Mouse (Mus musculus): ENCODE data around the gene Agap1. TPM values are rescaled to one million over a fixed set of nuclear protein-coding genes. Genes with fewer than 3 reads are reported as not detected.

The Agap1 gene
- polyA plus RNA-seq, 1 experiment from 2014 or later: 47.7 TPM

DNA sequence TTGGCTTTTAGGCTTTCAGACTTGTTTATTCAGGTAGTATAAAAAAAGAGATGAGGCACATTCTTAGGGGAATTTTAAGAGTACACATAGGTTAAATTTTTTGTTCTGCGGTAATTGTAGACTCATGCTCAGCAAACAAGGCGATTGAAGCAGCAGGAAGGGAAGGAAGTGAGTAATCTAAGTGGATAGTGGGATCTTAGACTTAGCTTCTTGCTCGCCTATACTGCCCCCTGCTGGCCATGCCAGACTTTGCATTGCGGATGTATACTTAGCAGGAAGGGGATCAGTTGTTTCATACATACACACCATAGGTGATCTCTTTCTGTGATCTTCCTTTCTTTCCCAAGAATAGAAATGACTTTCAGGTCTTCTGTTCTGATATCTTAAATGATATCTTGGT, 69.8 kb downstream of the Agap1 start:
- H3K4me2 ChIP-seq (ENCODE audit: low read length): no peak overlapping the region

DNA sequence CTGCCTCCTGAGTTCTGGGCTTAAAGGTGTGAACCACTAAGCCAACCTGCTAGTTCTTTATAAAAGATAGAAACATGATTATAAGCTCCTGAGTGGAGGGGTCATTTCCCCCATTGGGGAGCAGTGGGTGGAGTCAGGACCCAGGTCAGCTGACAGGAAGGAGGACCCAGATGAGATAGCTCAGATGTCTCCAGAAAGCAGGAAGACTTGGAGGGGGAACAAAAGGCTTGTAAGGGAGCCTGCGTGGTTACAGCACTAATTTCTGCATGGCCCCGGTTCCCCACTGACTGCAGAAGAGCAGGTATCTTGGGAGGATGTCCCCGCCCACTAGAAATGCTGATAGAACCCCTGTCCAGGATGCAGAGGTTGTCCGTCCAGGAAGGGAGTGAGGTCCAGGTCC, 70.4 kb downstream of the Agap1 start:
- Histone ChIP-seq H3K36me3 (ENCODE audit: control insufficient read depth, insufficient read depth, low read length) (no peaks in the 10 kb centered on the region), H3K27me3 (ENCODE audit: control insufficient read depth, insufficient read depth, low read depth, low read length) (no peaks in the 10 kb centered on the region), H3K4me3 (ENCODE audit: low read depth, low read length) (no peak overlapping the region), H3K4me1 (ENCODE audit: control insufficient read depth, insufficient read depth, low read length) (peaks cover 17% of the 10 kb centered on the region), H3K27ac (ENCODE audit: low read length) (no peak overlapping the region), H3K4me2 (ENCODE audit: low read length) (no peak overlapping the region), H3K9me3 (replicated peaks; ENCODE audit: control insufficient read depth, low read length, poor library complexity, severe bottlenecking) (no peaks in the 10 kb centered on the region), H3K9ac (ENCODE audit: low read depth, low read length) (no peak overlapping the region)
- 76% methylated on average over 4 of the region's 4 CpGs for WGBS
- ATAC-seq: no peak

More for the DNA sequence above, 69.8 kb downstream of the Agap1 start:
- peak; percentile 61 for ATAC-seq
- Histone ChIP-seq H3K27me3 (ENCODE audit: control insufficient read depth, insufficient read depth, low read depth, low read length) (no peaks in the 10 kb centered on the region), H3K4me1 (ENCODE audit: control insufficient read depth, insufficient read depth, low read length) (peaks cover 17% of the 10 kb centered on the region), H3K9ac (ENCODE audit: low read depth, low read length) (no peak overlapping the region), H3K27ac (ENCODE audit: low read length) (no peak overlapping the region), H3K36me3 (ENCODE audit: control insufficient read depth, insufficient read depth, low read length) (no peaks in the 10 kb centered on the region), H3K4me3 (ENCODE audit: low read depth, low read length) (no peak overlapping the region), H3K9me3 (replicated peaks; ENCODE audit: control insufficient read depth, low read length, poor library complexity, severe bottlenecking) (no peaks in the 10 kb centered on the region)
- 4% methylated on average over 4 of the region's 4 CpGs for WGBS

DNA sequence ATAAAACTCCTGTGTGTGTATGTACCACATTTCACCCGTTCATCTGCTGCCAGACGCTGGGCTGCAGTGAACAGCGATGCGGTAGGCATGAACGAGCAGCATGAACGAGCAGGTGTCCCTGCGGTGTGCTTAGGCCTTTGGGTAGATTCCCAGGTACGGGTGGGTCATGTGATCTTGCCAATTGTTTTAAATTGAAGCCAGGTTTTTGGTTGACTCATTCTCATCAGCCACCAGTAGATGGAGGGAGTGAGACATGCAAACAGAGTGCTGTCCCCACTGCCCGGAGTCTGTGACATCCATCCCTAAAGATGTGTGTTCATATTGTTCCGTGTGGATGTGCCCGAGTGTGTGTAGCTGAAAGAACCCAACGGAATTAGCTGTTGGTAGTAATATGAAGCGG, 71.2 kb downstream of the Agap1 start:
- Histone ChIP-seq H3K27me3 (ENCODE audit: control insufficient read depth, insufficient read depth, low read depth, low read length) (no peaks in the 10 kb centered on the region), H3K27ac (ENCODE audit: low read length) (no peak overlapping the region), H3K9me3 (replicated peaks; ENCODE audit: control insufficient read depth, low read length, poor library complexity, severe bottlenecking) (no peaks in the 10 kb centered on the region), H3K36me3 (ENCODE audit: control insufficient read depth, insufficient read depth, low read length) (no peaks in the 10 kb centered on the region), H3K4me3 (ENCODE audit: low read depth, low read length) (no peak overlapping the region), H3K4me1 (ENCODE audit: control insufficient read depth, insufficient read depth, low read length) (peaks cover 17% of the 10 kb centered on the region), H3K9ac (ENCODE audit: low read depth, low read length) (no peak overlapping the region), H3K4me2 (ENCODE audit: low read length) (peak overlapping the region; percentile 30; the same call in 1 of the 2 replicates)
- ATAC-seq: peak; percentile 52
- 25% methylated on average over 13 of the region's 13 CpGs for WGBS

DNA sequence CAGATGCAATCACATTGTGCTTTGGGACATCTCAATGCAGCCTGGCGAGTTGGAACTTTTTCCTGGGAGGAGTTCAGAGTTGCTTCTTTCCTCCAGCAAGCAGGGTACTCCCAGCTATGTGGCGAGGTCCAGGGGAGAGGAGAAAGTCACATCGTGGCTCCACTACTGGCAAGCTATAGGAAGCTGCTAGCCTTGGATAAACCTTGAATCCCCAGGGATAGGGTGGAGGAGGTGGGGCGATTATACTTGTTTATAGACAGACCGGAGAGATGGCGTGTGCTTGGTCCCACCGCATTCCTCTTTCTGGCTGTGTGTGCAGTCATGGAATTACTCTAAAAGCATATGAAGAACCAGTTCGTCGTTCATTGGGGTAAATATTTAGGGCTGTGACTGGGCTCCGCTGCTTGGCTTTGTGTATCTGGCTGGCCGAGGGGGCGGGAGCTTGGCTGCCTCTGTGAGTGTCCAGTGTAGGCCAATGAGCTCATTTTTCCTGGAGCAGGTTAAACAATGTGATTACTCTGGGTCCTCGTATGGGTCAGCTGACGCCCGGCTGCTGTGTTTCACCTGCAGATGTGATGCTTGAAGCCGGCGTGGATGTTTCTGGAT, 74.2 kb downstream of the Agap1 start:
- no peak overlapping the region for H3K4me3 ChIP-seq (ENCODE audit: low read depth, low read length)
- H3K4me2 ChIP-seq (ENCODE audit: low read length): no peak overlapping the region
- no peak overlapping the region for H3K27ac ChIP-seq (ENCODE audit: low read length)
- 74% methylated on average over 17 of the region's 17 CpGs for WGBS
- ATAC-seq: no peak
- H3K4me1 ChIP-seq (ENCODE audit: control insufficient read depth, insufficient read depth, low read length): 0 out of 2 replicates have a peak, but pooled peaks cover 6% of the 10 kb centered on the region
- no peaks in the 10 kb centered on the region for H3K9me3 ChIP-seq (replicated peaks; ENCODE audit: control insufficient read depth, low read length, poor library complexity, severe bottlenecking)
- no peak overlapping the region for H3K9ac ChIP-seq (ENCODE audit: low read depth, low read length)
- H3K27me3 ChIP-seq (ENCODE audit: control insufficient read depth, insufficient read depth, low read depth, low read length): no peaks in the 10 kb centered on the region
- H3K36me3 ChIP-seq (ENCODE audit: control insufficient read depth, insufficient read depth, low read length): no peaks in the 10 kb centered on the region

DNA sequence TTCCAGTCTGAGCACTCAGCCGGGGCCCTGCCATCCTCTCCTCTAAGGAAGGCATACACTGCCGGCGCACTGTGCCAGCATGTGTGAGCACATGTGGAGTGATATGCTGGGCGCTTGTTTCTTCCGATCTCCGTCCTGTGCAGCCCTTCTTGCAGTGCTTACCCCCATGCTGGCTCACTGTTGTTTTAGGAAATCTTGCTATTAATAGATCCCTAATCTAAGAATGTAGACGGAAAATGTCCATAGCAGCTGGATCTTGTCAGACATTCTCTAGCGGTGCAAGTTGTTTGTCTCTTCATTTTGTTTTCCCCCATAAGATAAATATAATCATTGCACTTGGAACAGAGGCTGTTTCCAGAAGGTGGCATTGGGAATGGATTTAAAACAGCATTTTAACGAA, 79.1 kb downstream of the Agap1 start:
- no peak for ATAC-seq
- no peaks in the 10 kb centered on the region for H3K36me3 ChIP-seq (ENCODE audit: control insufficient read depth, insufficient read depth, low read length)
- H3K4me2 ChIP-seq (ENCODE audit: low read length): no peak overlapping the region
- H3K4me1 ChIP-seq (ENCODE audit: control insufficient read depth, insufficient read depth, low read length): 0 out of 2 replicates have a peak, but pooled peaks cover 4% of the 10 kb centered on the region
- no peak overlapping the region for H3K9ac ChIP-seq (ENCODE audit: low read depth, low read length)
- no peaks in the 10 kb centered on the region; the same call in 1 of the 2 replicates for H3K9me3 ChIP-seq (replicated peaks; ENCODE audit: control insufficient read depth, low read length, poor library complexity, severe bottlenecking)
- H3K27ac ChIP-seq (ENCODE audit: low read length): no peak overlapping the region
- H3K27me3 ChIP-seq (ENCODE audit: control insufficient read depth, insufficient read depth, low read depth, low read length): no peaks in the 10 kb centered on the region
- WGBS: 72% methylated on average over 9 of the region's 9 CpGs
- H3K4me3 ChIP-seq (ENCODE audit: low read depth, low read length): no peak overlapping the region

DNA sequence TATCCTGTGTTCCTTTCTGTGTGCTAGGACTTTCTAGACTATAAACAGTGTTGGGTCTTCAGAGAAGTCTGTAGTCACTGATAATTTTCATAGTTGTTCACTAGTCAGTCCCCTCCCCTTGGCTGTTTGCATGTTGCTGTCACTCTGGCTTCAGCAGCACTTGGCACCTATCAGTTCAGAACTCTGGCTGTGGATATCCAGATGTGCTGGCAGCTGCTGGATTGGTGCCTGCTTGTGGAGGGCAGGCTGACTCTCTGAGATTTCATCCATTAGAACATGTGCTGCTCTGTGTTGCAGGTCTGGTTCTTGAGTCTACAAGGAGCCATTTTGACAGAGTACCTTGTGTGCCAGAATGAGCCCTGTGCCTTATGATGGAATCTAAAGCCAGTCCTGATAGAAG, 80.6 kb downstream of the Agap1 start:
- no peak for ATAC-seq
- no peaks in the 10 kb centered on the region for H3K27me3 ChIP-seq (ENCODE audit: control insufficient read depth, insufficient read depth, low read depth, low read length)
- no peak overlapping the region for H3K27ac ChIP-seq (ENCODE audit: low read length)
- no peaks in the 10 kb centered on the region for H3K36me3 ChIP-seq (ENCODE audit: control insufficient read depth, insufficient read depth, low read length)
- no peaks in the 10 kb centered on the region; the same call in 1 of the 2 replicates for H3K9me3 ChIP-seq (replicated peaks; ENCODE audit: control insufficient read depth, low read length, poor library complexity, severe bottlenecking)
- peaks cover 4% of the 10 kb centered on the region; the same call in 1 of the 2 replicates for H3K4me1 ChIP-seq (ENCODE audit: control insufficient read depth, insufficient read depth, low read length)
- no peak overlapping the region for H3K4me2 ChIP-seq (ENCODE audit: low read length)
- H3K4me3 ChIP-seq (ENCODE audit: low read depth, low read length): no peak overlapping the region
- H3K9ac ChIP-seq (ENCODE audit: low read depth, low read length): no peak overlapping the region

DNA sequence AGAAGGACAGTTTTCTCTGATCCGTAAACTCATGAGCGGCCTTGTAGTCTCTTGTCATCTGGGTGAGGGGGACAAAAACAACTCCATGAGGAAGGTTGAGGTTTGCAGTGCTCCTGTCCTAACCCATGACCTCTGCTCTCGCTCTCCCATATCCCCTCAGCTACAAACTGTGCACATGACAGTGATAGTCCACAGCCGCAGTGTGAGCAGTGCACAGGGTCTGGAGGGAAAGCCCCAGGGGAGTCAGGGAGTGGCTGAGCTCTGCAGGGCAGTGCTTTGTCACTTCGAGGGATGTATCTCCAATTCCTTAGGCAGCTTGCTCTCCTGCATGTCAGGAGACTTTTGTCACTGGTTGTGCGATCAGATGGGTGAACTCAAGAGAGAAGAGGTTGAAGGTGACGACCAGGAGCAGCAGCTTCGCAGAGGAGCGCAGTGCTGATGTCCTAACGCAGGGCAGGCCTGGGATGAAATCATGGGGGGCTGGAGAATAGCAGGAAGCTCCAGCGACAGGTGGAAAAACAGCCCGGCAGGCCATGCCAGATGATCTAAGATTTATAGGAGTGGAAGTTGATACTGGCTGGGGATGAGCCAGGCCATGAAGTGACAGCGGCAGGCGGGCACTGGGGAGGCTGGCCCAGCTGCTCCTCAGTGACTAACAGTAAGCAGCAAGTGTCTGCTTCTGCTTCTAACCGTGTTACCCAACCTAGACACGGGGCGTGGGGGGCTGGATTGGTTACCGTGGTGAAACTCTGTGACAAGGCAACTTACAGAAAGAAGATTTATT, 83.7 kb downstream of the Agap1 start:
- Histone ChIP-seq H3K9ac (ENCODE audit: low read depth, low read length) (no peak overlapping the region), H3K27me3 (ENCODE audit: control insufficient read depth, insufficient read depth, low read depth, low read length) (no peaks in the 10 kb centered on the region), H3K9me3 (replicated peaks; ENCODE audit: control insufficient read depth, low read length, poor library complexity, severe bottlenecking) (no peaks in the 10 kb centered on the region; the same call in 1 of the 2 replicates), H3K4me1 (ENCODE audit: control insufficient read depth, insufficient read depth, low read length) (peaks cover 19% of the 10 kb centered on the region), H3K4me2 (ENCODE audit: low read length) (no peak overlapping the region), H3K4me3 (ENCODE audit: low read depth, low read length) (no peak overlapping the region), H3K36me3 (ENCODE audit: control insufficient read depth, insufficient read depth, low read length) (no peaks in the 10 kb centered on the region), H3K27ac (ENCODE audit: low read length) (no peak overlapping the region)
- 84% methylated on average over 18 of the region's 18 CpGs for WGBS
- ATAC-seq: no peak

DNA sequence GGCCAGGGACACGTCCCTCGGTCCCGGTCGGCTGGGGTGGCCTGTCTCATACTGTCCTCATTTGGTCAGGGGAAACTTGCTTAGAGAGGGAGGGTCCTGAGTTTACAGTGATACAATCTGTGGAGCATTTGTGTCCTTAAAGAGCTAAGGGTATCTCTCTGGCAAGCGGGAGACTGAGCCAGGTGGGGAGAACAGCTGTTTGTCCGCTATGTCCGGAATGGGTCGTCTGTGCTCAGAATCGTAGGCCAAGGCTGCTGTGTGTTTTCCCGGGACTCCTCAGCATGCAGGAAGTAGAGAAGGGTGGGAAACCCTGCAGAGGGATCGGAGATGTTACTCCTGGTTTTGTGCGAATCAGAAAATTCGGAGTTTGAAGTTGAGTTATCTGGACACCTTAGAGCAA, 84.5 kb downstream of the Agap1 start:
- Histone ChIP-seq H3K36me3 (ENCODE audit: control insufficient read depth, insufficient read depth, low read length) (no peaks in the 10 kb centered on the region), H3K27me3 (ENCODE audit: control insufficient read depth, insufficient read depth, low read depth, low read length) (no peaks in the 10 kb centered on the region), H3K9ac (ENCODE audit: low read depth, low read length) (no peak overlapping the region), H3K4me2 (ENCODE audit: low read length) (no peak overlapping the region), H3K4me1 (ENCODE audit: control insufficient read depth, insufficient read depth, low read length) (peaks cover 15% of the 10 kb centered on the region), H3K4me3 (ENCODE audit: low read depth, low read length) (no peak overlapping the region), H3K27ac (ENCODE audit: low read length) (no peak overlapping the region), H3K9me3 (replicated peaks; ENCODE audit: control insufficient read depth, low read length, poor library complexity, severe bottlenecking) (no peaks in the 10 kb centered on the region; the same call in 1 of the 2 replicates)
- ATAC-seq: no peak
- WGBS: 90% methylated on average over 13 of the region's 13 CpGs

DNA sequence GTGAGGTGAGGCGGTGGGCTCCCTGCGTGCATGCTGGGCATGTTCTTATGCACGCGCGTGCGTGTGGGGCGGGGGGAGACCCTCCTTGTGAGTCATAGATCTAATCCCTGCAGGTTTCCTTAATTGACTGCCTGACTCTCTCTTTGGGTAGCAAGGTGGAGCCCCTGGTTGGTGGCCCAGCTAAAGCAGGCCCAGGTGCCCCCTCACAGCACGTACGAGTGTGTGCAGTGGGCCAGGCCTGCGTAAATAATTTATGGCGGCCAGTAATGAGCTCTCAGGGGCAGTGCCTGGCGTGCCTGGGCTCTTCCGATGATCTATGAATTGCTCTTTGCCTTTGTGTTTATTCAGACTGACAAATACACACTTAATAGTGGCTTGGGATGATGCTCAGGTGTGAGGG, 86.5 kb downstream of the Agap1 start:
- H3K9ac ChIP-seq (ENCODE audit: low read depth, low read length): peak overlapping the region; percentile 22; the same call in 1 of the 2 replicates

More for the DNA sequence above, 86.5 kb downstream of the Agap1 start:
- H3K36me3 ChIP-seq (ENCODE audit: control insufficient read depth, insufficient read depth, low read length): no peaks in the 10 kb centered on the region
- 36% methylated on average over 13 of the region's 13 CpGs for WGBS
- peak; percentile 74 for ATAC-seq
- H3K27ac ChIP-seq (ENCODE audit: low read length): peak overlapping the region; percentile 64
- no peaks in the 10 kb centered on the region; the same call in 1 of the 2 replicates for H3K9me3 ChIP-seq (replicated peaks; ENCODE audit: control insufficient read depth, low read length, poor library complexity, severe bottlenecking)
- no peak overlapping the region for H3K4me2 ChIP-seq (ENCODE audit: low read length)
- no peaks in the 10 kb centered on the region for H3K27me3 ChIP-seq (ENCODE audit: control insufficient read depth, insufficient read depth, low read depth, low read length)
- H3K4me1 ChIP-seq (ENCODE audit: control insufficient read depth, insufficient read depth, low read length): peaks cover 15% of the 10 kb centered on the region
- no peak overlapping the region for H3K4me3 ChIP-seq (ENCODE audit: low read depth, low read length)
